In genomic region chr2:5658000-5658399, GRCm38 (mm10) we compare ENCODE assay signal across 28 mouse cellular contexts. TPM values are rescaled to one million over a fixed set of nuclear protein-coding genes. Genes with fewer than 3 reads are reported as not detected.
DNase-seq lines count a peak whose midpoint lies in the region; ATAC-seq and TF ChIP-seq lines count a peak whose summit lies in the region.
"Had no signal": no experiment of that assay in that cellular context is flagged by ENCODE, and none has a peak within 500 bp of the region (broad histone marks: within the 10 kb centered on the region; RNA-seq: fewer than 3 reads in every experiment).

No protein-coding gene starts in this region.

- no peak for DNase-seq in lung, postnatal 10 days
- DNase-seq in lung, postnatal 25 days (ENCODE audit: low spot score) = peak; percentile 26
- DNase-seq in stomach, postnatal 0 days (ENCODE audit: low spot score) = no peak
- no peak for DNase-seq in midbrain, embryonic 11.5 days (ENCODE audit: low spot score, missing footprints)
- no peak for DNase-seq in gastrocnemius, postnatal 25 days
- DNase-seq: adrenal gland, adult 8-10 months; adrenal gland, postnatal 25 days; B cell, adult 2 months; cerebellum, adult 11-12 months; cerebellum, adult 9-10 months; cerebellum, postnatal 14 days; forebrain, postnatal 0 days; gastrocnemius, adult 2 months; gastrocnemius, postnatal 14 days; heart, adult 18-20 months; heart, postnatal 10 days; heart, postnatal 36 days had no signal

- no peak overlapping the region for H3K4me3 ChIP-seq in lung, embryonic 15.5 days
- H3K4me3 ChIP-seq in intestine, embryonic 16.5 days (ENCODE audit: low read length) = no peak overlapping the region
- no peak overlapping the region for H3K4me3 ChIP-seq in stomach, postnatal 0 days (ENCODE audit: low read depth, low read length)
- no peak overlapping the region for H3K4me3 ChIP-seq in midbrain, embryonic 11.5 days (ENCODE audit: low read depth, low read length)
- H3K4me3 ChIP-seq: forebrain, embryonic 10.5 days; gastrocnemius, adult 2 months; heart, embryonic 12.5 days; heart, embryonic 15.5 days; hindbrain, embryonic 10.5 days; hindbrain, embryonic 13.5 days had no signal

- H3K4me1 ChIP-seq in lung, embryonic 15.5 days = no peaks in the 10 kb centered on the region
- peaks cover 9% of the 10 kb centered on the region for H3K4me1 ChIP-seq in intestine, embryonic 16.5 days (ENCODE audit: control insufficient read depth, insufficient read depth, low read length)
- no peaks in the 10 kb centered on the region for H3K4me1 ChIP-seq in stomach, postnatal 0 days (replicated peaks; ENCODE audit: control insufficient read depth, insufficient read depth)
- H3K4me1 ChIP-seq in midbrain, embryonic 11.5 days (ENCODE audit: control insufficient read depth, insufficient read depth, low read length) = no peaks in the 10 kb centered on the region
- H3K4me1 ChIP-seq: forebrain, embryonic 10.5 days; heart, embryonic 15.5 days; hindbrain, embryonic 10.5 days; hindbrain, embryonic 13.5 days had no signal

- TF ChIP-seq EP300 in stomach, postnatal 0 days (optimal IDR thresholded peaks at IDR 0.05) = no peak

- no peaks in the 10 kb centered on the region for H3K9me3 ChIP-seq in lung, embryonic 15.5 days
- H3K9me3 ChIP-seq in intestine, embryonic 16.5 days (ENCODE audit: control insufficient read depth, low read length) = no peaks in the 10 kb centered on the region
- no peaks in the 10 kb centered on the region for H3K9me3 ChIP-seq in stomach, postnatal 0 days (ENCODE audit: control insufficient read depth, low read length)
- no peaks in the 10 kb centered on the region for H3K9me3 ChIP-seq in midbrain, embryonic 11.5 days (ENCODE audit: control insufficient read depth, low read length)
- H3K9me3 ChIP-seq: forebrain, embryonic 10.5 days; G1E; heart, embryonic 12.5 days; heart, embryonic 15.5 days; hindbrain, embryonic 10.5 days; hindbrain, embryonic 13.5 days had no signal

- H3K36me3 ChIP-seq in lung, embryonic 15.5 days = no peaks in the 10 kb centered on the region
- H3K36me3 ChIP-seq in intestine, embryonic 16.5 days (ENCODE audit: control insufficient read depth, insufficient read depth, low read length) = no peaks in the 10 kb centered on the region
- H3K36me3 ChIP-seq in stomach, postnatal 0 days (ENCODE audit: control insufficient read depth, insufficient read depth, low read length) = no peaks in the 10 kb centered on the region
- no peaks in the 10 kb centered on the region for H3K36me3 ChIP-seq in midbrain, embryonic 11.5 days (ENCODE audit: control insufficient read depth, insufficient read depth, low read length)
- H3K36me3 ChIP-seq: forebrain, embryonic 10.5 days; G1E; heart, embryonic 12.5 days; heart, embryonic 15.5 days; hindbrain, embryonic 10.5 days; hindbrain, embryonic 13.5 days had no signal

- H3K9ac ChIP-seq in lung, embryonic 15.5 days = no peak overlapping the region
- no peak overlapping the region for H3K9ac ChIP-seq in intestine, embryonic 16.5 days (ENCODE audit: low read depth, low read length)
- no peak overlapping the region for H3K9ac ChIP-seq in stomach, postnatal 0 days (ENCODE audit: low read length)
- H3K9ac ChIP-seq in midbrain, embryonic 11.5 days (ENCODE audit: low read length) = no peak overlapping the region
- H3K9ac ChIP-seq: forebrain, postnatal 0 days; heart, embryonic 12.5 days; heart, embryonic 15.5 days; hindbrain, embryonic 13.5 days had no signal

- no peak overlapping the region for H3K27ac ChIP-seq in lung, embryonic 15.5 days
- no peak overlapping the region for H3K27ac ChIP-seq in intestine, embryonic 16.5 days (ENCODE audit: low read length)
- H3K27ac ChIP-seq in stomach, postnatal 0 days (replicated peaks) = no peak overlapping the region
- H3K27ac ChIP-seq in midbrain, embryonic 11.5 days (ENCODE audit: low read depth, low read length) = no peak overlapping the region
- H3K27ac ChIP-seq: forebrain, embryonic 10.5 days; gastrocnemius, adult 2 months; heart, embryonic 15.5 days; hindbrain, embryonic 10.5 days; hindbrain, embryonic 13.5 days had no signal

- TF ChIP-seq CTCF in stomach, postnatal 0 days (IDR thresholded peaks at IDR 0.05; ENCODE audit: low read depth) = no peak

- no peak overlapping the region for H3K4me2 ChIP-seq in lung, embryonic 15.5 days
- no peak overlapping the region for H3K4me2 ChIP-seq in intestine, embryonic 16.5 days (ENCODE audit: low read depth, low read length)
- H3K4me2 ChIP-seq in stomach, postnatal 0 days (replicated peaks; ENCODE audit: low read depth) = no peak overlapping the region
- H3K4me2 ChIP-seq in midbrain, embryonic 11.5 days = no peak overlapping the region
- H3K4me2 ChIP-seq: heart, embryonic 12.5 days; heart, embryonic 15.5 days; hindbrain, embryonic 13.5 days had no signal

- 30% methylated on average over 3 of the region's 3 CpGs for whole genome bisulfite sequencing in lung, embryonic 15.5 days
- 39% methylated on average over 3 of the region's 3 CpGs for WGBS in intestine, embryonic 16.5 days
- 33% methylated on average over 3 of the region's 3 CpGs for WGBS in stomach, postnatal 0 days
- WGBS in midbrain, embryonic 11.5 days = 80% methylated on average over 3 of the region's 3 CpGs

- peaks cover 71% of the 10 kb centered on the region for H3K27me3 ChIP-seq in lung, embryonic 15.5 days
- H3K27me3 ChIP-seq in intestine, embryonic 16.5 days (replicated peaks; ENCODE audit: control insufficient read depth, insufficient read depth, low read length) = no peaks in the 10 kb centered on the region
- no peaks in the 10 kb centered on the region for H3K27me3 ChIP-seq in stomach, postnatal 0 days (ENCODE audit: control insufficient read depth, insufficient read depth, low read length)
- H3K27me3 ChIP-seq in midbrain, embryonic 11.5 days (ENCODE audit: control insufficient read depth, insufficient read depth, low read length) = no peaks in the 10 kb centered on the region
- H3K27me3 ChIP-seq: CH12.LX; heart, embryonic 12.5 days; heart, embryonic 15.5 days; hindbrain, embryonic 13.5 days had no signal

- 0 out of 2 replicates have a peak, but pooled peaks have one; percentile 35 for ATAC-seq in lung, embryonic 15.5 days (ENCODE audit: borderline replicate concordance, extremely low read depth, low FRiP score, low TSS enrichment)
- ATAC-seq in intestine, embryonic 16.5 days = peak; percentile 43; the same call in 1 of the 2 replicates
- peak; percentile 29; the same call in 1 of the 2 replicates for ATAC-seq in stomach, postnatal 0 days (ENCODE audit: low FRiP score, low TSS enrichment)
- no peak for ATAC-seq in midbrain, embryonic 11.5 days (ENCODE audit: low FRiP score)
- ATAC-seq: forebrain, embryonic 14.5 days; forebrain, postnatal 0 days; hindbrain, embryonic 16.5 days had no signal

RNA-seq across cellular contexts. Expression of gene Camk1d, which starts 56.3 kb away (rescaled TPM):
- 1.6 and 2.5 TPM in 2 replicates for polyA plus RNA-seq in lung, embryonic 15.5 days (2015; fragmentation: Nextera tagmentation; extraction: Ambion mirVana)
- polyA plus RNA-seq in intestine, embryonic 16.5 days (2015; fragmentation: Nextera tagmentation; extraction: Ambion mirVana) = 23.1 and 27.0 TPM in 2 replicates
- polyA plus RNA-seq in stomach, postnatal 0 days (2015; fragmentation: Nextera tagmentation; extraction: Ambion mirVana) = 6.7 and 8.4 TPM in 2 replicates
- 1.8 and 2.0 TPM in 2 replicates for polyA plus RNA-seq in midbrain, embryonic 11.5 days (2014; fragmentation: Nextera tagmentation; extraction: Ambion mirVana)
- 1 to 10 TPM; 1.5 to 2.5 TPM for total RNA-seq in gastrocnemius, postnatal 25 days (2021)
